Mouse (Mus musculus) granulocyte monocyte progenitor cell, adult 5-6 weeks (primary cell): ENCODE data around the gene Gm7173. TPM values are rescaled to one million over a fixed set of nuclear protein-coding genes. Genes with fewer than 3 reads are reported as not detected.

Source experiments
- ATAC-seq: replicated peaks from 2 replicates; pipeline ENCODE4 v1.8.0; 2016; ENCODE audit warnings: mild to moderate bottlenecking, moderate TSS enrichment, inconsistent platforms; ENCODE audit not compliant: poor library complexity, severe bottlenecking
- total RNA-seq, 2 experiments: library from RNA; stranded (forward) in 1 of 2; stranded (reverse) in 1 of 2; fragments of 200-712, 200-1000 nt in 1 of 2; fragments of >200 nt in 1 of 2; fragmentation: Nextera tagmentation in 1 of 2; gene quantifications; 2 replicates each; pipeline ENCODE4 v1.2.3; 2014 to 2017

Gene Gm7173
- total RNA-seq (2014; fragmentation: Nextera tagmentation) (0.11 and 0.34 TPM in 2 replicates), total RNA-seq (2017) (0.22 and 1.1 TPM in 2 replicates)

GRCm38 (mm10) chrX:79516977-79517645 is at the start of gene Gm7173:
TSS of gene Gm7173 (minus strand) at chrX:79517285.
- peak; percentile 80 for ATAC-seq

- no peak for ATAC-seq
Observed at GRCm38 (mm10) chrX:79517646-79518016, 546 bp upstream of the Gm7173 start.

- ATAC-seq: no peak
Observed at GRCm38 (mm10) chrX:79316790-79317189, 200.3 kb downstream of the Gm7173 start.

Other genes starting within 250 kb of the Gm7173 start
- not detected in 2 replicates for gene Mageb16, start 154.2 kb upstream of the Gm7173 start, total RNA-seq (2014; fragmentation: Nextera tagmentation)
- not detected in 2 replicates for gene Mageb16, start 154.2 kb upstream of the Gm7173 start, total RNA-seq (2017)